Mouse (Mus musculus): ENCODE measurements around the gene Jup. TPM values are rescaled to one million over a fixed set of nuclear protein-coding genes. Genes with fewer than 3 reads are reported as not detected.
"Not testable (repeated sequence)": the region's sequence is repeated elsewhere in the genome, so short reads cannot be mapped to it uniquely, and the experiment has no call there.

The Jup gene
- polyA plus RNA-seq, 1 experiment = 9.4 TPM

GRCm38 (mm10) chr11:100335731-100336130 lies 61.8 kb downstream of the Jup start:
- Histone ChIP-seq H3K9me3 (peaks cover 10% of the 10 kb centered on the region), H3K27me3 (replicated peaks) (peaks cover 73% of the 10 kb centered on the region), H3K4me1 (no peaks in the 10 kb centered on the region), H3K36me3 (replicated peaks; ENCODE audit: low read length) (no peaks in the 10 kb centered on the region), H3K4me3 (replicated peaks) (no peak overlapping the region)
- TF ChIP-seq GATA1 (IDR thresholded peaks at IDR 0.05; ENCODE audit: borderline replicate concordance, low read length) = no peak
- TF ChIP-seq FLI1 (IDR thresholded peaks at IDR 0.05; ENCODE audit: low read length) = no peak

- no peaks in the 10 kb centered on the region for H3K36me3 ChIP-seq (replicated peaks; ENCODE audit: low read length)
- H3K4me3 ChIP-seq (replicated peaks) = no peak within 1 kb of the TSS
- H3K27me3 ChIP-seq (replicated peaks) = peaks cover 61% of the 10 kb centered on the region
- peaks cover 10% of the 10 kb centered on the region for H3K9me3 ChIP-seq
- H3K4me1 ChIP-seq = no peaks in the 10 kb centered on the region
- TF ChIP-seq GATA1 (IDR thresholded peaks at IDR 0.05; ENCODE audit: borderline replicate concordance, low read length) (no peak), FLI1 (IDR thresholded peaks at IDR 0.05; ENCODE audit: low read length) (no peak)
These were observed 63.6 kb downstream of the Jup start, which contains the start of gene Gast for GRCm38 (mm10) chr11:100333944-100334457. Gast (plus strand) TSS chr11:100334407.

GRCm38 (mm10) chr11:100332766-100333515 lies 64.6 kb downstream of the Jup start:
- Histone ChIP-seq H3K9me3 (peaks cover 7% of the 10 kb centered on the region), H3K27me3 (replicated peaks) (peaks cover 51% of the 10 kb centered on the region), H3K4me1 (no peaks in the 10 kb centered on the region), H3K36me3 (replicated peaks; ENCODE audit: low read length) (no peaks in the 10 kb centered on the region), H3K4me3 (replicated peaks) (no peak overlapping the region)
- TF ChIP-seq GATA1 (IDR thresholded peaks at IDR 0.05; ENCODE audit: borderline replicate concordance, low read length) (no peak), FLI1 (IDR thresholded peaks at IDR 0.05; ENCODE audit: low read length) (no peak)

GRCm38 (mm10) chr11:100330816-100331375 lies 66.7 kb downstream of the Jup start:
- not testable (repeated sequence) for H3K36me3 ChIP-seq (replicated peaks; ENCODE audit: low read length); H3K4me1 ChIP-seq; H3K4me3 ChIP-seq (replicated peaks); H3K9me3 ChIP-seq
- peaks cover 33% of the 10 kb centered on the region for H3K27me3 ChIP-seq (replicated peaks)

GRCm38 (mm10) chr11:100330235-100330634 lies 67.3 kb downstream of the Jup start:
- Histone ChIP-seq H3K36me3 (replicated peaks; ENCODE audit: low read length) (peaks cover 1% of the 10 kb centered on the region), H3K4me3 (replicated peaks) (no peak overlapping the region), H3K4me1 (peaks cover 6% of the 10 kb centered on the region; the same call in 1 of the 2 replicates), H3K27me3 (replicated peaks) (peaks cover 31% of the 10 kb centered on the region), H3K9me3 (no peaks in the 10 kb centered on the region)
- TF ChIP-seq GATA1 (IDR thresholded peaks at IDR 0.05; ENCODE audit: borderline replicate concordance, low read length) (no peak), FLI1 (IDR thresholded peaks at IDR 0.05; ENCODE audit: low read length) (no peak)

- Histone ChIP-seq H3K9me3 (no peaks in the 10 kb centered on the region), H3K4me3 (replicated peaks) (no peak overlapping the region), H3K27me3 (replicated peaks) (peaks cover 17% of the 10 kb centered on the region), H3K36me3 (replicated peaks; ENCODE audit: low read length) (peaks cover 9% of the 10 kb centered on the region), H3K4me1 (peaks cover 6% of the 10 kb centered on the region; the same call in 1 of the 2 replicates)
- TF ChIP-seq GATA1 (IDR thresholded peaks at IDR 0.05; ENCODE audit: borderline replicate concordance, low read length) (no peak), FLI1 (IDR thresholded peaks at IDR 0.05; ENCODE audit: low read length) (no peak)
These were observed 69.8 kb downstream of the Jup start for GRCm38 (mm10) chr11:100327761-100328160.

- no peak for TF ChIP-seq FLI1 (IDR thresholded peaks at IDR 0.05; ENCODE audit: low read length)
- no peak for TF ChIP-seq GATA1 (IDR thresholded peaks at IDR 0.05; ENCODE audit: borderline replicate concordance, low read length)
- Histone ChIP-seq H3K36me3 (replicated peaks; ENCODE audit: low read length) (peaks cover 13% of the 10 kb centered on the region), H3K27me3 (replicated peaks) (peaks cover 13% of the 10 kb centered on the region), H3K4me1 (peaks cover 10% of the 10 kb centered on the region; the same call in 1 of the 2 replicates), H3K9me3 (no peaks in the 10 kb centered on the region), H3K4me3 (replicated peaks) (no peak overlapping the region)
These were observed 70.2 kb downstream of the Jup start for GRCm38 (mm10) chr11:100327316-100327715.

- peaks cover 29% of the 10 kb centered on the region for H3K36me3 ChIP-seq (replicated peaks; ENCODE audit: low read length)
- H3K4me1 ChIP-seq = peaks cover 24% of the 10 kb centered on the region
- H3K27me3 ChIP-seq (replicated peaks) = peaks cover 3% of the 10 kb centered on the region
- no peaks in the 10 kb centered on the region for H3K9me3 ChIP-seq
- TF ChIP-seq FLI1 (IDR thresholded peaks at IDR 0.05; ENCODE audit: low read length) (no peak), GATA1 (IDR thresholded peaks at IDR 0.05; ENCODE audit: borderline replicate concordance, low read length) (no peak)
- no peak overlapping the region for H3K4me3 ChIP-seq (replicated peaks)
These were observed 72.4 kb downstream of the Jup start for GRCm38 (mm10) chr11:100325062-100325629.

GRCm38 (mm10) chr11:100323578-100323977 lies 74.0 kb downstream of the Jup start:
- no peaks in the 10 kb centered on the region for H3K27me3 ChIP-seq (replicated peaks)
- peaks cover 29% of the 10 kb centered on the region for H3K4me1 ChIP-seq
- no peaks in the 10 kb centered on the region for H3K9me3 ChIP-seq
- no peak for TF ChIP-seq GATA1 (IDR thresholded peaks at IDR 0.05; ENCODE audit: borderline replicate concordance, low read length)
- TF ChIP-seq FLI1 (IDR thresholded peaks at IDR 0.05; ENCODE audit: low read length) = no peak
- H3K4me3 ChIP-seq (replicated peaks) = no peak overlapping the region
- H3K36me3 ChIP-seq (replicated peaks; ENCODE audit: low read length) = peaks cover 29% of the 10 kb centered on the region
